Mouse (Mus musculus) testis, postnatal 10 days (tissue): ENCODE measurements around the gene Atp13a5.

Source experiments
- DNase-seq: peaks from one replicate; pipeline ENCODE4 v3.0.0; 2021; ENCODE audit warnings: low spot score

Gene Atp13a5

DNA sequence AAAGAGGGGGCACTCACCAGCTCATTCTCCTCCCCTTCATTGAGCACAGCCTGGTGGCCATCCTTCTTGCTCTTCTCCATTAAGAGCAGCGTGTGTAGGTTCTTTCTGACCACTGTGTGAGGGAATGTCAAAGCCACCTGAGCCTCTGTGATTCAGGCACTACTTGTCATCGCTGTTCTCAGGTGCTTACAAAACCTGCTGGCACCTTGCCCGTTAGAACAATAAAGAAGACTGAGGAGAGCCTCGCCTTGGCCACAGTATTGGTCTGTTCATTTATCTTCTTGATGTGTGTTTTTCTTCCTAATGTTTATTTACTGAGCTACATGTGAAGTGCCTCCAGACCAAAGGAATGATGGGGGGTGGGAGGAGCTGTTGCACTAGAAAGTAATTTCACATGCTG is at the start of gene Atp13a5:
Gene Atp13a5 (minus strand): TSS at position 275 of the 400 bp plus-strand sequence.
- DNase-seq = no peak

DNA sequence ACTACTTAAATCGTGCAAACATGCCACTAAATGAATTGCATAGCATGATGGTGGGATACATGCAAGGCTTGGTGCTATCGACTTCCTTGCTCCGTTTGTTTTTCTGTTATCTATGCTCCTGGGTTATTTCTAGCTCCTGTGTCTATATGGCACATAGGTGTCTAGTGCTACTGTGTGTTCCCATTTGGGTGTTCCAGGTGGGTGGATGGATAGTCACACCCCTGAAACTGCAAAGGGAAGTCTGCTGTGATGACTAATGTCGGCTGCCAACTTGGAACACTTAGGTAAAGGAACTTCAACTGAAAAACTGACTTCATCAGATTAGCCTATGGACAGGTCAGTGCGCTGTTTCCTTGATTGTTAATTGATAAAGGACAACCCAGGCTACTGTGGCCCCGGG is 36.3 kb upstream of the Atp13a5 start:
- no peak for DNase-seq

DNA sequence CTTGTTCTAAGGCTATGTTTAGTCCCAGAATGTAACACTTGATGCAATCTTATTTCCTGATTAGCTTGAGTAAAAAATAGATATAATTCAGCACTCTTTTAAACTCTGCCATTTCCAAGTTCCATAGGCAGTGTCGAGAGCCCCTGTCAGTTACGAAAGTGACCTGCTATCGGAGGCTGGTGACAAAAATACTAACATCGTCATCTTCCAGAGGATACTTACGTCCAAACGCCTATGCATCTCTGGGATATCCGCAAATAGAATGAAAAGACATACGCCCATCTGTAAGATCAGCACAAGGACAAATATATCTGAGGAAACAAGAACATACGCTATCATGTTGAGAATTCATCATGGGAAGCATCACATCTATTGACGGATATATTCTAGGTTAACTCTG is 28.8 kb upstream of the Atp13a5 start:
- no peak for DNase-seq

DNA sequence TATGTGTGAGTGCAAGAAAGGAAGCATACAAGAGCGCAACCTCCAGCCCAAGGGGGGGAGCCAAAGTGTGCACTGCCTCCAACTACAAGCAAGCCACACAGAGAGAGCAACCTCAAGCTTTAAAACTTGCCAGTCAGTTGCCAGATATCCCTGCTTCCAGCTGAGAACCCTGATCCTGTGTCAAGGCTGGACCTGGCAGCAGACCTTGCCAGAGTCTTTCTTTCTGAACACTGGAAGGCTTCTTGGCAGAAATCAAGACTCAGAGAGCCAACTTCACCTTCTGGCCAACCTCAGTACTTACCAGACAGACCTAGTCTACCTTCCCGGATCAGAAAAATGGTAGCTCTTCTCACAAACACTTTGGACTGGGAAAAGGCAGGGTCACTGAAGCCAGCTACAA is 20.5 kb upstream of the Atp13a5 start:
- DNase-seq = no peak

DNA sequence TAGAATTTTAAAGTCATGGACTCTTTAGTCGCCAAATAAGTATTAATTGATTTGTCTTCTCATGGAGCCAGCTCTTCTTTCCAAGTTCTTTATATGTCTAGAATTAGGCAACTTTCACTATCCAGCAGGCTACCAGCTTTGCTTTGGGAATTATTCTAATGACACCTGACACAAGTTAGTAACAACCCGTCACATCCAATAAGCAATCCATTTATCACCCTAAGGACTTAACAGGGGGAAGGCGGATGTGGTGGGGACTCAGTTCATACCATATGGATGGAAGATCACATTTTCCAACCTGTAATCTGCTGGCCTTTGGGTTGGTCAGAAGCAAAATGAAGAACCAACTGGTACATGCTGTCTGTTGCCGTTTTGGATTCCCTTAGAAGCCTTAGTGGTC is 6.2 kb upstream of the Atp13a5 start:
- DNase-seq = no peak

DNA sequence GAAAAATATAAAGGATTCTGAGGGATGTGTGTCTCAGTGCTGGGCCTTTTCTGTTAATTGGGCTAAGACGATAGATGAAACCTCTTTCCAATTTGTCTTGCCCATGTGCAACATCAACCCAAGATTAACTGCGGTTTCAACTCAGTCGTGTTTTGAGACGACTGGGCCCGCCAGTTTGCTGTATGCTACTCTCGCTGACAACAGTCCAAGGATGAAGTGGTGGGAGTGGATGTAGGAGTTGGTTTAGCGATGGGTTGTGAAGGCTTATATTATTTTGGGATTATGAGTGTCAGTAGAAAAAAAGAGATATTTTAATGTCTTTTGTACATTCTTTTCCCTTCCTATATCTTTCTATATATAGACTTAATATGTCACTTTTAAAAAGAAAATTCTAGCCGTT is 3.9 kb downstream of the Atp13a5 start:
- no peak for DNase-seq

DNA sequence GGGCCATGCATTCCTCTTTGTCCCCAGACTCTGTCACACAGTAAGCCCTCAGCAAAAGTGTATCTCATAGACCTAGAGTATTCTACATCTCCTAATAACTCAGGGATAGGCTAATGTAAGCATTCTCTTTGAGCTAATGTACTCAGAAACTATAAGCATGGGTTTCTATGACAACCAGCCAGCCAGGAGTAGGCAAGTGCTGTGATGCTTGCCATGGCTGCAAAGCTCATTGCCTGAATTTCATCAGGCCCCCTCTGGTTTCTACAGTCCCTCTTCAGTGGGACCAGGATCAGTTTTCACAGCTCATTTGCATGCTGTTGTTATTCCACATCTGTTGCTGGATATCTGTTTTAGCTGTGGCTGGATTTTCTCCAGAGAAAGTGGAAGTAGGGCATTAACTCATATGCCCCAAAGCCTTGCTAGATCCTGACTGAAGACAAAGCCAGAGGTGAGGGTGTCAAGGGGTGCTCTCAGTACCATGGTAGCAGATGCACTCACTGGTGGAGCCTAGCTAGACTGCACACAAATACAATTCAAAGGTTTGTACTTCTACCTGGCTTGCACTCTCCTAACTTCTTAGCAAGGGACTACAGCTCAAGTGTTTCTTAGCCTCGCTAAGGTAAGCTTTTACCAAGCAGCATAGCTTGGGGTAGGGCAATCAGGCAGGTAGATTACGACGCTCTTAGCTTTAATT is 47.0 kb downstream of the Atp13a5 start:
- DNase-seq = no peak

DNA sequence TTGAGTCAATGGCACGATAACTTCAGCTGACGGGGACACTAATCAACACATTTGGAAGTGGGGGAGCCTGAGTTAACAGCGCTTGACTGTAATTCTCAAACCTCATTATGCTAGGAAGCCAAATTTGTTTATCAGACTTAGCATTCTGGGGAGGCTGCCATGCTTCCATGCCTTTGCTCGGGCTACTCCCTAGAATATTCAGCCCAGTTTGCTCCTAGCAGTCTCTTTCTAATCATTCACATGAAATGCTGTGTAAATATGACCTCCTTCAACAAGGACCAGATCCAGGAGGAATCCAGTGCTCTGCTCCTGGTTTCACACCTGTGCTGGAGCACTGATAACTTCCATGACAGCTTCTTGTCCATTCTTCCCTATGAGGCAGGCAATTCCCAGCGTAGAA is 47.6 kb downstream of the Atp13a5 start:
- no peak for DNase-seq

DNA sequence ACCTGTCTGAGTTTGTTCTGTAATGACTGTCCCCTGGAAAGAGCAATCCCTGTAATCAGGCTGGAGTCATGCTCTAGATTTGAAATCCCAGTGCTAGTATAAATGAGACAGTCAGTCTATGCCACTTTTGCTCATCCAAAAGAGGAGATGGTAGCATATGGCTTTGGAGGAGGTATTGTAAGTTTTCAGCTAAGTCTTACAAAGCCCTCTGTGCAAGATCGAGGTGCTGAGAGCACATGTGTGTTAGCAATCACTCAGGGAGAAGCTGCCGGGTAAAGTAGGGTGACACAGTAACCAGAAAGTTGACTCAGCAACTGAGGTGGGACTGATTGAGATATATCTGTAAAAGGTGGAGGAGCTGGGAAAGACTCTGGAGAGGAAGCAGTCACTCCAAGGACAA is 49.3 kb downstream of the Atp13a5 start:
- no peak for DNase-seq

DNA sequence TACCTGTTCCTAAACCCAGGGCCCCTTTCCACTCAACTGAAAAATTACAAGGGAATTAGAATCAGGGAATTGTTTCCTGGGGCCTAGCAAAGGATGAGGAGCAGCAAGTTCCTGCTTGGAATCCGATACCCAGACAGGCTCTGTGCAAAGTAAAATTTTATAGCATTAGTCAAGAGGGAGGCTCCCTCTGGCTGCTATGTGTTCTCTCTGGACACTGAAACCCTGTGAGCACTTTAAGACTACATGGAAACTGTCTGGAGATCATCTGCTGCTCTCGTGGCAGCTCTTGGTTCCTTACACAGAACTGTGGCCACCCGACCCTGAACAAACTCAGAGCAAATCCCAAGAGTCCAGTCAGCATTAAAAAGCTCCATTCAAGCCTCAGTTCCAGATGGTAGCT is 50.6 kb downstream of the Atp13a5 start:
- DNase-seq = no peak

DNA sequence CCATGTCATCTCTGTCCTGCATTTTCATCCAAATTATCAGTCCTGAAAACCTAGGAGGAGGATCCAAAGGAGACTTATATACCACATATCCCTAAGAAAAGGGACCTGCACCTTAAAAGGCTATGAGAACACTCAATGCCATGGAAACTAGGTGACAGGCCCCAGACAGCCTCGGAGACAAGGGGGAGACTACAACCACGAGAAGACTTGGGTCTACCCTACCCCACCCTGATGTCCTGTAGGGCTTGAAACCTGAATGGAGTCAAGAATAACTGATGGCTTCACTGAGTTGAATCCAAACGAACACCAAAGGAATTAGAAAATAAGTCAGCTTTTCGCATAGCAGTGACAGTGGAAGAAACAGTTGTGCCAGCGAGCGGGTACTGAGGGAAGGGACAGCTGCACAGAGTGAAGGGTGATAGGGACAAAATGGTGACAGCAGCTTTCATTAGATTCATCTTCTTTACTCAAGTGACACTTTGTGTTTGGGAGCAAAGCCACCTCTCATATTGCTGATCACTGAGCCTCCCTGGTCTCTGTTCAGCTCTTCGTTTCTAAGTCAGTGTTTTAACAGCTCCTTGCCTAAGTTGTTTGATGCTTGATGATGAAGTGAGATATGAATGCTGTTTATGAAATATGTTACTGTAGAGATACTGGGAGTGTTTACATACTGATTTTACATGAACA is 53.2 kb downstream of the Atp13a5 start:
- no peak for DNase-seq

DNA sequence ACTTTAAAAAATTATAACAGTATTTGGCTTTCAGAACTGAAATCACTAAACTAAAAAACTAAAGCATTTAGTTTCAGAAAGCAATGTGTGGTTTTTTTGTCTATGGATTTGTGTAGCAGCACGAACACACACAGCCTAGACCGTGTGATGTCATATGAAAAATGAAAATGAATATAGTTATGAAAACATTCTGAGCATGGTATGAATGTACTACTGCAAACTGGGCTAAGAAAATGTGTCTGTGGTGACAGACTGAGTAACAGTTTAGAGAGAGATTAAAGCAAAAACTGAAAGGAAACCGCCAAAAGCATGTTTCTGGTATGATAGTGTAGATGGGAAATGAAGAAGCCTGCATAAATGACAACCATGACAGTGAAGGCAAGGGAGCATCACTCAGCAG is 57.8 kb downstream of the Atp13a5 start:
- no peak for DNase-seq

DNA sequence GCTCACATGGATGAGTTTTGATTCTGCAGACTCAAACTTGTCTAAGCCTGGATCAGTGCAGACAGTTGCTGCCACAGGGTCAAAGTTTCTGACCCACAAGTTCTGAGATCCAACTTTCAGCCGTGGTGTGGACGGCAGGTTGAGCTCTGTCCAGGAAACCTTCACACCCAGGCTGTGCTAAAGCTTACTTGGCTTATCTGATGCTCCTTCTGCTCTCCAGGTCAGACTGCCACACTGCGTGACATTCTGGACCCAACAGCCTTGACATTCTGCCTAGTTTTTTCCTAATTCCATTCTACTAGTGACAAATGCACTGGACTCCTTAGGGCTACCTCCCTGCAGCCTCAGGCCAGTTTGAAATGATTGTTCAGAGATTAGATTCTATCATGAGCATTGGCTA is 63.1 kb downstream of the Atp13a5 start:
- DNase-seq = no peak

DNA sequence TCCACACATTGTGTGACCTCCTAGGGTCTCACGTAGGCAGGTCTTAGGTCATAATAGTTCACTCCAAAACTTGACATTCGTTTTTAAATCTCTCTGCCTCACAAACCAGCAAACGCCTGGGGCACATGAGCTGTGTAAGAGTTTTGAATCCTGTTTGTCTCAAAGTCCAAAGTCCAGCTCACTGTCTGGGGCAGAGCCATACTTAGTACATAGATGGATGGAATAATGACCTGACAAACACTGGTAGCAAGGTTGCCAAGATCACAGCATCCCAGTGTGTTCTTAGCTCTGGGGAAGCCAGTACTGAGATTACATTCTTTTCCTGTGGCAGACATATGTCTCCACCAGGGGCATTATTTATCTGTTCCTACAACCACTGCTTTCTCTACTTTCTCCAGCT is 63.5 kb downstream of the Atp13a5 start:
- DNase-seq = no peak

DNA sequence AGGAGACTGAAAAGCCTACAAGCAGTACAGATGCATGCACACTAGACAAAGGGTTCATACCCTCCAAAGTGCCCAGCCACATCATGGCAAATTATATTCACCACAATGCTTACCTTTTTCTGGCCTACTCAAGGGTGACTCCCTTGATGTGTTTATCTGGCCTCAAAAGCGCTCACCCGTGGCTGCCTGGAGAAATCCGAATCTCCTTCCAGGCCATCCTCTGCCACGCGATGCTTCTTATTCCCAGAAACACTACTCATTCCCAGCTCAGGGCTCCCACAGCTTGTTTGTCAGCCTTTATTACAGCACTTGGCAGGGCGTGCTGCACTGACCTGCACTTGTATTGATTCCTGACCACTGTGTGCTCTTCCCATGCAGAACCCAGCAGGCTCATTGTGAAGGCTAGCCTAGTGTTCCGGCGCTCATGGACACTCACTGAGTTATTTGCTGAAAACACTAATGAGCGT is 80.9 kb downstream of the Atp13a5 start:
- DNase-seq = no peak

DNA sequence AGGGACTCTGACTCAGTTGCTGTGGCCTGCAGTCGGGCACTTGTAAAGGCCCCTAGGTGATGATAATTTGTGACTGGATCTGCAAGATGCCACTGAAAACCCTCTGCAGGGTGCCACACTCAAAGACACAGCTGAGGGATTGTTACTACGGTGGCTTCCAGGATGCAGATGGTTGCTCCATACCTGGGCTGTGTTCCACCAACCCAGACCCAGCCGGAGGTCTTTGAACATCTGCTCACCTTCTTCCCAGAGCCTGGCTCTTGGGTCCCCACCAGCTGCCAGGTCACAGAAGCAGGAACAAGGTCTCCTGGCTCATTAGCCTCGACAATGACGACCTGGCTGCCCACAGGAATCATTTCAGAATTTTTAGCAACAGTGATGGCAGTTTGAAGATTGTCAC is 97.8 kb downstream of the Atp13a5 start:
- DNase-seq = no peak

DNA sequence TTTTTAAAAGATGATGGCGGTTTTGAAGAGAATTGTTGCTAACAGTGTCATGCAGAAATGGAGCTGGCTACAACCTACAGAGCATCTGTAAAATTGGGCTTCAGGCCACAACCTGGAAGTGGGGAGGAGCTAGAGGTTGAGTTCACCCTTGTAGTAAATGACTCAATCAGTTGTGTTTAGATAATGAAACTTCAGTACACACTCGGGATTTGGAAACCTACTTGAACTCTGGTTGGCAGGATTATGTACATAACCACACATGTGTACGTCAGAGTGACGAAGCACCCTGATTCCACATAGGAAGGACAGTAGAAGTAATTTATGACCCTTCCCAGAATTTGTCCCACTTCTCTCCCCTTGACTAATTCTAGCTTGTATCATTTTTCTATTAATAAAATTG is 124.2 kb downstream of the Atp13a5 start:
- no peak for DNase-seq

DNA sequence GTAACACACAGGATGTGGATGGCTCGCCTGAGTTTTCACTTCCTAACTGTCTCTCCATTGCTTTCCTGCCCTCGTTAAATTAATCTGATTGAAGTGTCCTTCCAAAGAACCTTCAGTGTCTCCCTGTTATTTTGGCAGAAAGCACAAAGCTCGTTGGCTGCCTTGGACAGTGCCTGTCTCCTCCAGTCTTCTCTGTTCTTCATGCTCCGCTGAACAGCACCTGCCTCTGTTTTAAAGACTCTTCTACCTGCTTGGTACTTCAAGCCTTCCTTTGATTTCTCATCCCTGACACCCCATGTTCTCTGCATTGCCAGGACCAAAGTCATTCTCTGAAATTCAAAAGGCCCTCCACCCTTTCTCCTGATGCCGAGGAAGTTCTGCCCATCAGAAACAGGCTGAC is 142.6 kb downstream of the Atp13a5 start:
- no peak for DNase-seq

DNA sequence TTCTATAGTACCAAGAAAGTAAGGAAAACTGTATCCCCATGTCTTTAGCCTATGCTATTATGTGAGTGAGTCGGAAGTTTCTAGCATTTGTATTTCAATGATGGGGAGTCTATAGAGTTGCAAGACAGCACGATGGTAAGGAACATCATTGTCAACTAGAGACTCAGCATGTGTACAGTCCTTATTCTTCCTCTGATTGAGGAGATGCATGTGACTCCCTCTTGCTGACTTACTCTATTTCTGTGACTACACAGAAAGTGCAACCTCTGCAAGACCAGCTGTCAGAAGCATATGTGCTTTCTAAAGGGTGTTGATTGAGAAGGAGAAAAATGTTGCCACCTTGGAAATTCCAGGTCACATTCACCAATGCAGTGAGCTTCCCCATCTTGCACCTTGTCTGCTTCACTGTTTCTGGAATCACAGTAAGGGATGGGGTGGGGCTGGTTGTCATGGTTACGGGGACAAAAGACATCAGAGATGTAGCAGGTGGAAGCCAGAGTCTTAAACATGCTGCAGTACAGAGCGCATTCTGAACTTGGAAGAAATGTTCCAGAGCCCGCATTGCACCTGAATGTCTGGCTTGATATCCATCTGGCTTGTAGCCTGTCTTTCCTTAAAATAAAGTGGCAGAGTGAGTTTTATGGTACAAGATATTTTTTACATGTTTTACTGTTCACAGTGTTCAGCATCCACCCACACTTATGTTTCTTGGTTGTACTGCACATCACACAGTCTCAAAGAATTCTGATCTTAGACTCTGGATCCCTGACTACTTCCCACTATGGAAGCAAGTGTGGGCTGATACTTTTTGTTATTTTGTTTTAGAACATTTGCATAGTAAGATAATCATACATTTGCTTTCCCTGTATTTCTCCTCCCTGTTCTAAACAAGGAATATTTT is 161.9 kb downstream of the Atp13a5 start:
- DNase-seq = no peak

DNA sequence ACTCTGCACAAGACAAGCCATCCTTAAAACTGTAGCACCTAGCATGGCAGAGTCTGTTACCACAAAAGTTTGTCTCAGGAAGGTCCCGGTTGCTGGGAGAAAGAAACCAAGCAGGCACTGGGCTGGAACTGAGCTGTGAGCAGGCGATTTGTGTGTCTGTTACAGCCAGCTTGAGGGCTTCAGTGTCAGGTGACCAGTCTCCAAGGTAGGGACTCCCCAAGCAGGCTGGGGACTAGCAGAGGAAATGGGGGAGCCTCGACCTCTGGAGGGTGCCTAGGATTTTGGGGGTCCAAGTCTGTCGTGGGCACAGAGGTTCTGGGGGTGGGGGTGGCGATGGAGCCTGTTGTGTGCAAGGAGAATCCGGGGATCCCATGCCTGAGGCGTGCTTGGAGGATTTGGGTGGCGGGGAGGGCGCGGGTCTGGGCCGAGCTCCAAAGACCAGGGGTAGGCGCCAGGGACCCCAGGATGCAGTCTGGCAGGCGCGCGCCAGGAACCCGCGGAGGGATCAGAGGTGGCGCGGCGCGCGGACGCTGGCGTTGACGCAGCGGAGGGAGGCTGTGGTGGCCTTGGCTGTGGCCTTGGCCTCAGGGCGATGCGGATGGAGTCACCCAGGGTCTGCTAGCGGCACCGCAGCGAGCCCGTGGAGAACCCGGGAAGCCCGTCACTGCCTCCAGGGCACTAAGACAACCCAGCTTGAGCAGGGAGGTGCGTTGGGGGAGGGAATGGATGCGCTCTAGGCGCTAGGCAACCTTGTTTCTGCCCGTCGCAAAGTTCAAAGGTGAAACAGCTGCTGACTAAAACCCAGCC is 168.7 kb downstream of the Atp13a5 start, which contains the start of gene Hrasls:
Gene Hrasls (plus strand): TSS at position 91 of the 807 bp plus-strand sequence.
- peak; percentile 79 for DNase-seq

DNA sequence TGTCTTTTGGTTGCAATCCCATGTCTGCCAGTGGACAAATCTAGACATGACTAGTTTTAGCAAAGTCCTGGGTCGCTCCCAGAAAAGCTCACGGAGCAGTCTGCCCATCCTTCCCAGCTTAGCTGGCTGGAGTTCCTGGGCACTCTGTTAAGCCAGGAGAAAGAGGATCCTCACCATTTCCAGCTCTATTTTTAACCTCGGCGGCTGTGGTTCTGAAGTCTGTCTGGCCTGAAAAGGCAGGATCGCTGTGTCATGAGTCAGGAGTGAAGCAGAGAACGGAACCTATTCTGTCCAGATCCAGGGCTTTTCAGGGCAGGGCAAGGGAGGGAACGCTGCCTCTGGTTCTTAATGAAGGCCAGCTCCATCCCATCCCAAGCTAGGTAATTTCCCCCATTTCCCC is 169.7 kb downstream of the Atp13a5 start:
- DNase-seq = no peak

DNA sequence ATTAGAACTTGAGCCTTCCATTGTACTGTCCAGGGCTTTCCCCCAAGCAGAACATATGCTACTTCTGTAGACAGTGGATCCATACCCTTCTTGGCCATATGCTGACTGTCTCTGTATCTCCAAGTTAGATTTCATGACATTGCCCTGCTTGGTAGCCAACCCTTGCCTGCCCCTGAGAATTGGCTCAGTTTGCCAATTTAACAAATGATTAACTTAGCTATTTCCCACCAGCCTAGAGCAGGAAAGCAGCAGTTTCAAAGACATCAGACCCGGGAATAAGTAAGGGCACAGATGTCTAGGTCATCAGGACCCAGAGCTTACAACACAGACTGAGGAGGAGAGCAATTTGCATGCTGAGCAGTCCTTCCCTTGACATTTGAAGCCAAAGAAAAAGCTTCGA is 173.0 kb downstream of the Atp13a5 start:
- DNase-seq = no peak
